Mouse (Mus musculus) limb, embryonic 15.5 days (tissue): ENCODE results near the gene 1810010D01Rik. TPM values are rescaled to one million over a fixed set of nuclear protein-coding genes. Genes with fewer than 3 reads are reported as not detected.

ENCODE experiments used
- polyA plus RNA-seq: library from polyadenylated mRNA; unstranded; fragments of >200 nt; fragmentation: Nextera tagmentation; extraction: Ambion mirVana; gene quantifications from 2 replicates; pipeline ENCODE4 v1.2.1, GENCODE M21; 2015

The 1810010D01Rik gene
- polyA plus RNA-seq, 1 experiment from 2014 or later, result 0.82 TPM

Other genes with a start within 250 kb of the 1810010D01Rik start
- 10.8 and 11.2 TPM in 2 replicates for gene Tpcn2, start 75.9 kb upstream of the 1810010D01Rik start, polyA plus RNA-seq
- 10.8 and 15.3 TPM in 2 replicates for gene Mrgprf, start 92.7 kb upstream of the 1810010D01Rik start, polyA plus RNA-seq
- not detected in 2 replicates for gene Mrgprd, start 106.7 kb upstream of the 1810010D01Rik start, polyA plus RNA-seq